Mouse (Mus musculus): ENCODE measurements at regions not wholly inside any gene's neighbourhood (a gene's known extent, or its start where the extent isn't known, plus 50 kb on each side); places are given as distances from the start of the nearest gene placed in this dataset.

DNA sequence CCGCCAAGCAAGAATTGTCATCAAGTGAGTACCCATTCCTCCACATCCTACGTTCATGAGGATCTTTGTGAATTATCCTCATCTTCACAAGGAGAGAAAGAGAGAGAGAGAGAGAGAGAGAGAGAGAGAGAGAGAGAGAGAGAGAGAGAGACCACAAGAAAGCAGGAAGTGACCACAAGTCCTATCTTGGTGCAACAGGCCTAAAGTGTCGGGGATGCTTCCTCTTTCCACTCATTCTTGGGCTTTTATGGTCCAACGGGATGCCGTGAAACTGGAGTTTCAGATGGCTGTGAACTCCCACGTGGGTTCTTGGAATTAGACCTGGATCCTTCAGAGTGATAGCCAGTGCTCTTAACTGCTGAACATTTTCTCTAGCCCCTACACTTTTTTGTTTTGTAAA, 53.1 kb upstream of the Rai14 start:
- DNase-seq (ENCODE audit: low read depth), result no peak

DNA sequence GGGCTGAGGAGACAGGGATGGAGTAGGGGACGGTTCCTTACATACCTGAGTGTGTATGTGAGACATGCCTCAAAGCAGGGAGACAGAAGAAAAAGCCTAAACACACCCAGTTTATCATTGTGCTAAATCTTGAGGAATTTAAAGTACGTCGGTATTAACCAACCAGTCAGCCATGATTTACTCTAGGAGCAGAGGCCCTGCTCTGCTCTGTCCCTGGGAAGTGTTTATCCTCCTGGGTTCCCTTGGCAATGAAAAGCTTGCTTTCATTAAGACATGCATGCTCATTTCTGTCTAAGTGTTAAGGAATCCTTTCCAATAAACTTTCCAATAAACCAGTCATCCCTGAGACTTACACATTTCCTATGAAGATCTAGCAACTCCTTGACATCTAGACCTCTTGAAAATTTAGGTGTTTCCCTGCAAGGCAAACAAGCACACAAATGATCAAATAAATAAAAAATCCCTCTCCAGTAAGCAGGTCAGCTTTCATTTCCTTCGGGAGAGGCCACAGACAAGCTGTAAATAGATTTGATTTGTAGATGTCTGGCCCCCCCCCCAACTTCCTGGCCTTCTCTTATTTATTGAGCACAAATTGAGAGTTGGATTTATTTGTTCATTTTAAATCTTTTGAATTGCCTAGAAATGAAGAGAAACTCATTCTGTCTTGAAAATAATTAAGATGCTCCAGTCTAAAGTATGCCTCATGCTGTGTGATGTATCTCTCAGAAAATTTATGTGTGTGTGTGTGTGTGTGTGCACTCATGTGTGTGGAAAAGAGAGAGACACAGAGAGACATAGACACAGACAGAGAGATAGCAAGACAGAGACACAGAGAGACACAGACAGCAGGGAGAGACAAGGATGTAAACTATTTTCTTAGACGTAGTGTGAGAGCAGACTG, 56.2 kb upstream of the Rai14 start:
- no peak for DNase-seq (ENCODE audit: low read depth)

DNA sequence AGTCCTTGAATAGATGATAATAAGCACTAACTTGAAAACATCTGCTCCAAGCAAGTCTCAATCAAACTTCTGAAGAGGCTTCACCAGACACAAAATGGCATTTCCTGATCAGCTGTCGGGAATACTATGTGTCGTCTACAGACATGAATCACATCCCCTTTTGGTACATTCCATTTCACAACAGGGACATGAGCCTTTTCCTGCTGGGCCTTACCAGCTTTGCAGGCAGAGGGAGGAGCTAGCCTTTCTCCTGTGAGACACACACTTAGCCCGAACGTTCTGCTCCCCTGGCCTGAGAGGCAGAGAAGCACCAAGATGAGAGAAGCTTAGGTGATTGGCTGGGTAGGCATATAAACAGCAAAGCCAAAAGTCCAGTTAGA, 56.9 kb upstream of the Rai14 start:
- DNase-seq (ENCODE audit: low read depth), result no peak

DNA sequence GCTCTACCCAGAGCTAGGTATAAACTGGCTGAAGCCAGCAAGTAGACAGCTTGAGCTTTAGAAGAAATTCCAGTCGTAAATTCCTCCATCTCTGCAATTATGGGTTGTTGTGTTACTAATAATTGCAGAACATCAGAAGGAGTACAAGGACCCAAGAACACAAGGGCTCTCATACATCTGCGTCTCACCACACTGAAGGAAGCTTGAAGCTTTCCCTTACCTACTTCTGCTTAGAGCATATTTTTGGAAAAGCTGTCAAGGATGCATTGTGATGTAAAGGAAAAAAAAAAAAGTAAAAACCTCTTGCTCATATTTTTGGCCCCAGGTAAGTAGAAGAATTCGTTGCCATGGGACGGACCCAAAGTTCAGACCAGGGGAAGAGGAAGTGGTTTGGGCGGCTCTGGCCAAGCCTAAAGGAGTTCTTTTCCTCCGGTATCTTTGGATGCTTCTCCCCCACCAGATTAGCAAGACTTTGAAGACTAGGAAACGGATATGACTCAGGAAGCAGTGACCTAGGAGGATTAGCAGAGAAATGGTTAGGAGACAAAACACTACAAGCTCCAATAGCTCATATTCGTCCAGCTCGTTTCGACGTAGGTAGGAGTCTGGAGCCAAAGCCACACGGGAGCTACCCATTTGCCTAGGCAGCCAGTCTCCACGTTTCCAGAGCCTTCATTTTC, 65.7 kb upstream of the Rai14 start:
- no peak for DNase-seq (ENCODE audit: low read depth)

DNA sequence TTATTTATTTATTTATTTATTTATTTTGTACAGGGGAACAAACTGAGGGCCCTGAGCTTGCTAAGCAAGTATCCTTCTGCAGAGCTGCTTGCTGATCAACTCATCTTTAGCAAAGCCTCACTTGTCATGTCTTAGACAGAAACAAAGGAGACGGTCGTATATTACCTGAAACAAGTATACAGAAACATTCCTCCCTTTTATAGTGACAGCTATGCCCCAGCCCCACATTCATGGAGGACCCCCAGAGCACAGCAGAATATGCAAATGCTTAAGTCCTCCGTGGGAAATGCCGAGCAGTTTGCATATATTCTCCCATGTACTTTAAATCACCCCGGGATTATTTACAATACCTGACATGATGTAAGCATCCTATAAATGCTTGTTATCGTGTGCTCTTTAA, 74.9 kb upstream of the Rai14 start:
- DNase-seq (ENCODE audit: low read depth), result no peak

DNA sequence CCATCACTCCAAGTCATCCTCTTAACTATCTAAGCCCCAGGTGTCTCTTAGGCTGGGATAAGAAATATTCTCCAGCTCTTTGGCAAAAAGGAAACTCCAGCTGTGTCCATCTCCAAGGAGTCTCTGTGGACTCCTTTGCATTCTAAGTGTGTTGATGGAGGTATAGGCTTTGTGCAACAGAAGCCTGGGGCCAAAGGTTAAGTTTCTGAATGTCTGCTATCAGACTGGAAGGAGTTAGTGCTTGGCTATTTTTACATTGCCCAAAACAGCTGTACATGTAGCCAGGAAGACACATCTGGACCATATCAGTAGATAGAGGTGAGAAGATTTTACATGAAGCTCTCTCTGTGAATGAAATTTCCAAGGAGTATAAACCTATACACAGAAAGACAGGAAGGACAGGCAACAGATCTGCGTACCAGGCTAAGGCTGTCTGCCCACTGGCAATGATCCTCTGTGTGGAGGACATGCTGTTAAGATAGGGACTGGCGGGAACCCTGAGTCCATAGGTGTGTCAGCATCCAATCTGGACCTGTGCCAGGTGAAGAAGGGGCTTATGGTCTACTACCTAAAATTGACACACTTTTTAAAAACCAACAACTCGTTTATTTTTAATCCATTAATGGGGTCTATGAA, 76.6 kb upstream of the Rai14 start:
- DNase-seq (ENCODE audit: low read depth), result no peak

DNA sequence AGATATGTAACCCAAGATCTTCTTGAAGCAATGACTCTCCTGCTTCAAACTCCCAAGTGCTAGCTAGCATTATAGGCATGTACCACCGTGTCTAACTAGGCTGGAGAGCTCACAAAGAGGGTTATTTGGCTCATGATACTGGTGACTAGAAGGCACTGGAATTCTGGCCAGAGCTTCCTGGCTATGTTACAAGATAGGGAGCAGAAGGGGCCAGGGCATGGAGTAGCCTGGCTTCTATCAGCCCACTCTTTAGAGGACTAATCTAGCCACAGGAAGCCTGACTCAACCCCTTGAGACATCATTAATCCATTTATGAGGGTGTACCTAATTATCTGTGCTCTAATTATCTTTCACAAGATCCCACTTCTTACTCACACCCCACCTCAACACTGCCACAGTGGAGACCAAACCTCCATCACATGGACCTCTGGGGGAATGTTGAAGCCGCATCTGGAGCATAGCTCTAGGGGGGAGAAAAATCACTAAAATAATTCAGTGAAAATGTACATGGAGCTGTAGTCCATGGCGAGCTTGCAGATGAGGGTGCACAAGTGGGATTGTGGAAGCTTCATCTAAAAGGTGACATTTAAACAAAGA, 77.2 kb upstream of the Rai14 start:
- DNase-seq (ENCODE audit: low read depth), result no peak

DNA sequence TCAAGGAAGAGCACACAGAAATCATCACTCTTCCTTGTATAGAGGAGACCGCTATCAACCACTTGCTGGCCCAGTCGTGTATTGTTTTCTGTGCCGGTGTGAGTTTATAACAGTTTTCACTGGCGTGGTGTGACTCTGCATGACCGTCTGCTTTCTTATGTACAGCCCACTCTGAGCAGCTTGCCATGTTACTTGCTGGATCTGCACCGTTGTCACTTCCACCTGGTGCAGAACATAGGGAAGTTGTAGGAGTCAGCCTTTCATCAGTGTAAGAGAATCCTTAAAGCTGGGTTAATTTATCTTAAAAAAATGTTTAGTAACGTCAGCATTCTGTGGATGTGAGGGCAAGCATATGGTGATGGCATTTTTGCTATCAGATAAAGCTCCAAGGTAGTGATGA, 77.7 kb upstream of the Rai14 start:
- DNase-seq (ENCODE audit: low read depth), result no peak

DNA sequence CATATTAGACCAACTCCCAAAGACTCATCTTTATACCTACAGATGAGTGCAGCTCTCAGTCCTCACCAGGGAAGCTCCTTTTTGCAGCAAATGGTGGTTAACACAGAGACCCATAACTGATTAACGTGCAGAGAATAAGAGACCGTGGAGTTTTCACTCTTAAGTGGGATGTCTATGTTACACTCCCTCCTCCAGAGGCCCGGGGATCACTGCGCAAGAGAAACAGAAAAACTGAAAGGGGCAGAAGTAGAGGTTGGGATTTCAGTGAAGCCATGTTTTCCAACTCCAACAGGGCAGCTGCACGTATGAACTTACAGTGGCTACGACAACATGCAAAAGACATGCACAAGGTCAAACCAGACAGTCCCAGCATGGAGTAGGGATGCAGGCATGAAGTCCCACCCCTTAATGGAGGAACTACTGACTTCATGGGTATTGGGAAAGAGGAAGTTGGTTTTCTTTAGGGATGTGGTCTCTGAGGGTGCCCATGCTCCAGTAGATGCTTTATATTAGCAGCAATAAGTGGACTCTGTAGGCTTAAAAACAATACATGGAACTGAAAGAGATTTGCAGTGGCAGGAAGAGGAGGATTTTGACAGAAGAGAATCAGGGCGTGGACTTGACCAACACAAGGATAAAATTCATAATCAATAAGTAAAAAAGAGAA, 80.8 kb upstream of the Rai14 start:
- no peak for DNase-seq (ENCODE audit: low read depth)

DNA sequence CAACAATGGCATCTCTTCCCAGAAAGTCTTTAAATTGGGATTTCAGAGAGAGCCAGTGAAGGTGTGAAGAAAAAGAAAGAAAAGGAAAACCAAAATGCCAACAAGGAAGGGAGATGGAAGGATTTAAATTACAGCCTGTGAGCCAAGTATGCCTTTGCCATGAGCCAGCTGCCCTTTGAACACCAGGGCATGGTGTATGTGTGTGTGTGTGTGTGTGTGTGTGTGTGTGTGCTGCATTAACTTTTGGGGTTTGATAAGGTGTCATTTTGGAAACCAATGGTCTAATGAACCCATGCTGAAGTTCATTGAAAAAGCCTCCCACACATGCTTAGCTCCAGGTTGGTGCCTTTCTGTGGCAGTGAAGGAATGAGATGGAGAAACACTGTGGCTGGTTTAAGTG, 85.2 kb upstream of the Rai14 start:
- DNase-seq (ENCODE audit: low read depth), result no peak

DNA sequence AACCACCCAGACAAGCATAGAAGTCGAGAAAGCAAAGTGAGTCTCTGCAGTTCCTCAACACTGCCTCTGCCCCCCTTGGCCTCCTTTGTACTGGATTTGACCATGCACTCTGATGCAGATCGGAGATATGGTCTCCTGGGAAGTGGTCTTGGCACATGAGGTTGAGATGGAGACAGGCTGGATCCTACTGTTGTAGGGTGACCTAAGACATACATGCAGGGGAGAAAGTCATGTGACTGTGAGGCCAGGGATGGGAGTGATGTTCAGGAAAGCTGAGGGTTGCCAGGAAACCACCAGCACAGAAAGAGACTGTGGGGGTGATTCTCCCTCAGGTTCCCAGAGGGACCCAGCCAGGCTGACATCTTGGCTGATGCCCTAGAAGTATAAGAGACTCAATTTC, 99.8 kb upstream of the Rai14 start:
- no peak for DNase-seq (ENCODE audit: low read depth)

DNA sequence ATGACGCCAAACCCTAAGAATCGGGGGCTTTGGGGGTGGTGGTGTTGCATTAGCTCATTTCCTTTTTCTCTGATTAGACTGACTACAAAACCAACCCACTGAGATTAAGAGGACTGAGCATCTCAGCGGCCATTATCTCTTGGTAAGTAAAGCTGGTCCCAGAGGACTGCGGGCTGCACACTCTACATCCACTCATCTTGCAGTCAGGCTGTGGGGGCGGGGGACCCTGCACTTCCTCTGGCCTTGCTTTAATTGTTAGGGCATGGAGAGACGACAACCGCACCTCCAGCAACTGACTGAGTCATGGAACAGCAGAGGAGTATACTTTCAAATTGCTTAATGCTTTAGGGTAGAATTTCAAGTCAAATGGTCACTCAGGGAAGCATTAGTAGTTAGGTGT, 100.3 kb upstream of the Rai14 start:
- DNase-seq (ENCODE audit: low read depth), result no peak

DNA sequence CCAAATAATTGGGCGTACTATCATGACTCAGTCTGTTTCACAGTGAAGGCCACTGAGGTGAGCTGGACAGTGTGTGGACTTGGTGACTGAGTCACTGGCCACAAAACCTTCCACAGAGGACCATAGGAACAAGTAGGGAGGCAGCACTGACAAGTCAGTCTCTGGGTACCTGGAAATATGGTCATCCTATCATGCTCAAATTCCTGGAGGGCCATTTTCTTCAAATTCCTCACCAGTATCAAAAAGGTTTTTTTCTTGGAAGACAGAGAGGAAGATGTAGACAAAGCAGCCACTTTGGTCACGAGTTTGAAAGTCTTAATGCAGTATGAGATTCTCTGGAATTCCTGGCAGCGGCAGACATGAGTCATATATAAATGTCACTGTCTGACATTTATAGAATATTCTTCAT, 101.8 kb upstream of the Rai14 start:
- no peak for DNase-seq (ENCODE audit: low read depth)

DNA sequence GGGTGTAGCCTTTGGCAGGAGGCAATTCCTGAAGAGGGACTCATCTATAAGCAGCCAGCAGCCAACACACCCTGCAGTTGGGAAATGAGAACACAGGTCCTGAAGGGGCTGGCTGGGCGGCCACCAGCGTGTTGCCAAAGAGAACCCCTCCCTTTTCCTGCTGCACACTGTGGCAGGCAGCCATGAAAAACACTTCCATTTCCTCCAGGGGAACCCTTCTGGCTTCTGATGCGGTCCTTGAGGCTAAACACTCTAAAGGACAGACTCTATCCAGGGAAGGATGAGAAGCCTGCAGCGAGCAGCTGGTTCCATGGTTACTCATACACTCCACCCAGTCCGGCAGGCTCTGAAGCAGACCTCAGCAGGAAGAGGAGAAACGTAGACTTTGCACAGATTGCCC, 103.8 kb upstream of the Rai14 start:
- no peak for DNase-seq (ENCODE audit: low read depth)

DNA sequence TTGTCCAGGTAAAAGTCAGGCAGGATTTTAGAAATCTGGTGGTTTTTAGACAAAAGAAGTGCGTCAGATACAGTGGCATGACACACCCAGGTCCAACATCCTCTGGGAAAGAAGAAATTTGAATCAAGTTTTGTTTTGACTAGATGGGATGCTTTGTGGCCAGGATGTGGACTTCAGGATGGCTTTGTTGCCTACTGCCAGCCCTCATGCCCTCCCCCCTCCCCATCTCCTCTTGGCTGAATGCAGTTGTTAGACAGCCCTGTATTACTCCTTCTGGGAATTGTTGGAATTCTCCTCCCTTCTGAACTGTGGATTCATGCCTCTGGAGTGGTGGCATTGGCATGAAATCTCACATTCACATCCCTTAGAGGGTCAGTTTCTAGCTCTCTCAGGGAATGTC, 104.3 kb upstream of the Rai14 start:
- DNase-seq (ENCODE audit: low read depth), result no peak

DNA sequence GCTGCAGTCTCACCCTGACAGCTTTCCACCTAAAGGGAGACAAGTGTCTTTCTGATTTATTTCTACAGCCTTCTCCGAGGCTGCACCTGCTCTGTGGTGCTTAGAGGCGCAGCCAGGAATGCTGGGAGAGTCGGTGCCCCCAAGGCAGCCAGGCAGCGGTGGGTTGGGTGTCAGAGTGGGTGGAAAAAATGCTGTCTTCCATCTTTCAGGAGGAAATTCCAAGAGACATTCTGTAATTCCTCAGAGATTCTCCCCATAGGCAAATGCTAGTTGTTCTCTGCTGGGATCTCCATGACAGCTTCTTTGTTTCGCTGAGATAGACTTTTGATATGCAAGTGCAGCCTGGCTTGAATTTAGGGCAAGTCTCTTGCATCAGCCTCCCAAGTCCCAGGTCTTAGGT, 109.5 kb upstream of the Rai14 start:
- DNase-seq (ENCODE audit: low read depth), result no peak

DNA sequence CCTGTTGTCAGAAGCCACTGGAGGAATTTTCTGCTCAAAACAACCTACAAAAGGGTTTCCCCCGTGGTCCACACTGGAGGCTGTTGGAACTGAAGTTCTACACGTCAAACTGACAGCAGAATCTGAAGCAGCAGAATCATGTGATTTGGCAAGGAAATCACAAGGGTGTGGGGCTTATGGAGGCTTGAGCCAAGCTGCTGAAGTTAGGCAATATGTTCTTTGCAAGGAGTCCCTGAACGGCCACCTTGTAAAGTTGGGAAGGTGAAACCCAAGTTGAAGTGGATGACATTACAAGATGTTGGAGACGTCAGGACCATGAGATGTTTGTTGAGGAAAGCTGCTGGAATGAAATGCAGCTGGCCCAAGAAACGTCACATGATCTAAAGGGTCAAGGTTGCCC, 115.2 kb upstream of the Rai14 start:
- DNase-seq (ENCODE audit: low read depth), result no peak

DNA sequence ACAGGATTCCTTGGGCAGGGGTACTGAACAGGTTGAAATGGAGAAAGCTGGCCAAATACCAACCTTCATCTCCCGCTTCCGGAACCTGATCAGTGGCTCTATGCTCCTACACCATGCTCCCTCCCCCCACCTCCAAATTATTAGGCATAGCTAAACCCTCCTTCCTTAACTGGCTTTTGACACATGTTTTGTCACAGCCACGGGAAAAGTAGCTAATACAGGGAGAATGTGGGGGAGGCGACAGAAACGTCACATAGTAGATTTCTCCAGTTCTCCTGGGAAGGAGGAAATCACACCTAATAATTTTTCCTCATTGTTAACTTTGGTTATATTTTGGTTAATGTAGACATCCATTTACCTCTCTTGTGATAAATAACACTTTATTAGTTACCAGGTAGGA, 116.1 kb upstream of the Rai14 start:
- DNase-seq (ENCODE audit: low read depth), result no peak

DNA sequence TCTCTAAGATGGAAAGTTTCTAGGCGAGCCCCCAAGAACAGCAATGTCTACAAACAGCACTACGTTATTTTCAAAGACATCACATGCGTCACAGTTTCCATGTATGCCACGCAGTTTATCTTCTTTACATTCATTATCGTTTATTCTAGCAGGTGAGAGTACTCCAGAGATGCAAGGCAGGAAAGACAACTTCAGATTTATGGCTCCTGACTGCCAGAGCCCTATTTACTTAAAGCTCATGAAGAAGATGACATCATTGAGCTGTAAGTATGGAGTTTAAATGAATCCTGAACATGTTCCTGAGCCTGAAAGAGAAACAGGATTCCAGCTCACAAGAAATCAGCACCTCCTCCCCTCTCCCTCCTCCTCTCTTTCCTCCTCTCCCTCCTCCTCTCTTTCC, 116.7 kb upstream of the Rai14 start:
- no peak for DNase-seq (ENCODE audit: low read depth)

DNA sequence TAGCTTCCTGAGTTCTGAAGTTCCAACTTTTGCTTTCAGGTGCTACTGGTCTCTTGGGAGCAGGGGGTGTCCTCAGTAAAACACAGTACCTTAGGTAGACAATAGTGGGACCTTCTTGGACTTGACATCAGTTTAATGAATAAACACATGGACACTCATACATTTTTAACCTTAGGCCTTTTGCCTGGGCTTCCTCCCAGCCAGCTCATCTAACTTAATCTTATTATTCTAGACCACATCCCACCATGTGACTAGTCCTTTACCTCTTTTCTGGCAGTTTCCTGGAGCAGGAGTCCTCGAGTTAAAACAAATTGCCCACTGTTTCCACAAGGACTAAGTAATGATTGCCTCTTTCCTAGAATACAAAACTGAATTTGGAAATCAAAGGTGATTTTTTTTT, 117.9 kb upstream of the Rai14 start:
- DNase-seq (ENCODE audit: low read depth), result no peak

DNA sequence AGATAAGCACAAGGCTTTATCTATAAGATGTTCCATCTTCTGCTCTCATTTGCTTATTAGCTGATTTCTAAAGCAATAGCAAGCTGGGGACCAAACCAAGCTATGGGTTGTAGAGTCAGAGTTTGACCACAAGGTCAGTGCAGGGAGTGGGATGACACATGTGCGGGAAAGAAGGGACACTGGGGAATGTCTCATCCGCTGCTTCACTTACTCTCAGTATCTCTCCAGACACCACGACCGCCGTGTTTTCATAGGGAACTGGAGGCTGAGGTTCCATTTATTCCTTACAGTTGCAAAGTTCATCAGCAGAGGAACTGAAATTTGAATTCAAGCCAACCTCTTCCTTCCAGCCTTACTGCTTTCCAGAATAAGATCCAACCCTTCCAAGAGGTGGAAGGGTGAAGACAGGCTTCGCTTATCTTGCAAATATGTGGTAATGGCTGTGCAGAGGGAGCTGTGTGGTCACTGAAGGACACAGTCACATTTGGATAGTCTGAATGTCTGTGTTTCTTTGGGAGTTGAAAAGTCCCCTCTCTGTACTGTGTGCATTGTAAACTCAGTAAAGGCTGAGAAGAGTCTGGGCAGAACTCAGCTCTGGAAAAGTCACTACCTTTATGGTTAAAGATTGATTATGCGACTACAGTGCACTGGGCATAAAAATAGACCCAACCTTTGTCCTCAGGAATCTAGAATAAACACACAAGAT, 118.1 kb upstream of the C1qtnf3 start:
- no peak for DNase-seq (ENCODE audit: low read depth)

Measured in induced T-regulatory cell, adult 2 months (primary cell).